Mouse (Mus musculus) thymus, adult 18-20 months (tissue): ENCODE data around the gene Unc5c.

ENCODE experiments used
- DNase-seq, 2 experiments: peaks; one replicate each; pipeline ENCODE4 v3.0.0; 2022; ENCODE audit warnings: mixed read lengths in 2 of 2

Unc5c gene

DNA sequence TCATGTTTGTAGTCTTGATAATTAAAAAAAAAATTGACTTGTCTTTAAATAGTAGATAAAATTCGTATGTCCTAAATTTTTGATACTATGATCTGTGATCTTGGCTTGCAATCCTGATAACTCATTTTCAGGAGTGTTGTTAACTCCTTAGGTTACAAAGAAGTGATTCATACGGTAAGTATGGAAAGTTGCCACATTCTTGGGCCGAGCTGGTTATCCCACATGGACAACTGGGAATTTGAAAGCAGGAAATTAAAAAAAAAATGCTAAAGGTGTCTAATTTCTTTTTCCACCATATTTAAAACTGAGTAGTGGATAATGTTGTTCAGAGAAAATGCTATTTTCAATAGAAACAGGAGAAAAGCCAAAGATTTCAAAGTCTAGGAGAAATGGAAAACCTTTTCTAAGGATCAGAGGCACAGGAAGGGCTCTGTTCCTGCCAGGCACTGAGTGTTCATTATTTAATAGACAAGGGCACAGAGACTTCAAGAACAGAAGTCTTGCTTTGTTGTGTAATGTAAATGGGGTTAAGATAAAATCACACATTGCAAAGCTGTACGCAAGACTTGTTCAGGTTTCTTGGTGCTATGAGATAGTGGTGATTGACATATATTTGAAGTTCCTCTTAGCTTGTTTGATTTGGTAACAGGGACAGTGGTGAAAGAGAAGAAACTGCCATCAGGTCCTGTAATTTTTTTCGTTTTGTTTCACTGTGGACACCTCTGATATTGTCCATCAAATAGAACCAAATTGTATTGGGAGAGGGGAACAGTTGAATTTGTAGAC, 46.4 kb downstream of the Unc5c start:
- DNase-seq = no peak

DNA sequence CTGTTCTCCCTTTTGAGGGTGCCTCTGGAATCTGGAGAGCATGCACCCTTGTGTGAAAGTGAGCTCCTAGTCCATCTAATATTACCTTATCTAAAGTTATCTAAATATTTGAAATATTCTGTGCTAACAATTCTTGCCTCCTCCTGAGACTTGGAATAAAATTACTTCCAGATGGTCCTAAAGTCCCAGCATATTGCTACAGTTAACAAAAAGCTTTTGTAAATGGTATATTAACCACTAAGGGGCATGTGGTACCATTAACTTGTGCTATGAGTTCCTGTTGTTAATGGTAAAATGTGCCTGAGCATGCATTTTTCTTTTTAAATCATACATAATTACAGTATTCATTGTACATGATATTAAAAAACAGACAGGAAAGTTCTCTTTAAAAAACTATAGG, 63.7 kb downstream of the Unc5c start:
- no peak for DNase-seq

DNA sequence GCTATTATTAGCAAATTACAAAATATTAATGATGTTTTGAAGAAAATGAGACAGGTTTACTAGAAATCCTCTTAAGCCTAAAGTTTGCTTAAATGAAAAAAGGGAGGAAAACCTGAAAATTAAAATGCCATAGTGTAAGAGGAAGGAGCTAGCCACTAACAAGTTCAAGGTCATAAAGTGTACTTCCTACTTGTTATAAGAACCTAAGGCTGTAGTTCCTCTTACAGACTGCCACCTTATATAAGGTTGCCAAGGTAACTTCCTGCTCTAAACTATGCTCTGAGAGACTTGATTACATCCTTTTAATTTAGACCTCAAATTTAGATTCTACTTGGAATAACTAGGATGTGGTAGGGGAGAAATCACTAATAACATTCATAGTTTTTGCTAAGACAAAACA, 64.6 kb downstream of the Unc5c start:
- DNase-seq = no peak

DNA sequence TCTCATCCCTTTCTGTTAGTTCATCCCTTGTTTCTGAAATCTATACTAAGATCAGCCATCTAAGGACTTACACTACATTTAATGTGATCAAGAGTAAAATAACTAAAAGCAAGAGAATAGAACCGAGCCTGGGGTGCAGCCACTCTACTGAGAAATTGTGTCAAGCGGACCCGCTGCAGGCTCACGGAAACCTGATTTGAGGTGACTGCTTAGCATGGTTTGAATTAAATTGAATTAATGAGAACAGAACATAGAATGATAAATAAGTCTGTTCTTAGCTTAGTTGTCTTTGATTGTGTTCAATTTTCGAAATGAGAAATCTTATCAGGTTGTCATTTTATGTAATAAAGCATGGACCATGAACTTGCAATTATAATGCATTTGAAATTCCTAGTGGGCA, 68.8 kb downstream of the Unc5c start:
- DNase-seq = no peak

DNA sequence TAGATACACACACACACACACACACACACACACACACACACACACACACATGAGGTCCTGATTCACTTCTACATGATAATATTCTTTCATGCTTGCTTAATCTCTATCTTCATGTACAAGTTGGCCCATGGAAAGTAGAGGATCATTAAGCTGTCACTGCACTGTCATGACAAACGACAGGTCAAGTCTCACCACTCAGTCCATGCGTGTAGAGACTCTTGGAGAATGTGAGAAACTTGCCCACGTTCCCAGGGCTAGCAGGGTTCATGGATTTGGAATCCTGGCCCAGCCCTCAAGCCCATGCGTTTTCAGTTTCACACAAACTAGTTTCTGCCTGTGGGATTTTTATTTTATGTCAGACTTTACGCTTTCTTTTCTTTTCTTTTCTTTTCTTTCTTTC, 71.8 kb downstream of the Unc5c start:
- no peak for DNase-seq

DNA sequence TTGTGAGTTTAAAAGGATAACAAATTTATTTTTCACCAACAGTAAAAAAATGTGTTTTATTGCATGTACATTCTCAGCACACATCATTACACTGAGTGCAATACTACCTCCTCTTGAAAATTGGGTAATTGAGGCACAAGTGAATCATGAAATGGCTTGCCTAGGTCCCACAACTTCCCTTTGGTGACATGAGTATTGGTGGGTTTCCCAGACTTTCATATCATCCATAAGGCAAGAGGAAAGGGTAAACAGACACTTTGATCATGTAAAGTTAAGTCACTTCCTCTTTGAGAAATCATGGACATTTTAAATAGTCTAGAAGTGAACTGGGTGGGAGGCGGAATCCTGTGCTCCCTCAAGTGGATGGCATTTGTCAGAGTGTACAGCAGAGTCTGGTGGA, 73.1 kb downstream of the Unc5c start:
- DNase-seq = no peak

DNA sequence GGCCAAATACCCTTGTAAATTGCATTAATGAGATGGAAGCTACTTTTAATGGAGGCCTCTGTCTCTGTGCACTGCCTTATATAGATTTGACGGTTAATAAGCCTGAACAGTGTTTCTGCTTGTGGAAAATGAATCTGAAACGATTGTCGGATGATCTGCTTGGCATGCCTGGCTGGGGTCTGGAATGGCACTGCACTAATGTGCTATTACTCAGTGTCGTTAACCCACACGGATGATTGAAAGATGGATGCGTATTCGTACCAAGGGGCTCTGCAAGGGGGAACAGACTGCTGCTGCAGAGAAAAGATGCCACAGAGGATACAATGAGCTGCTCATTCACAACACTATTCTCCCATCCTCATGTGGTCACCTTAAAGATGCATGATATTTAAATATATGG, 75.7 kb downstream of the Unc5c start:
- DNase-seq = no peak

DNA sequence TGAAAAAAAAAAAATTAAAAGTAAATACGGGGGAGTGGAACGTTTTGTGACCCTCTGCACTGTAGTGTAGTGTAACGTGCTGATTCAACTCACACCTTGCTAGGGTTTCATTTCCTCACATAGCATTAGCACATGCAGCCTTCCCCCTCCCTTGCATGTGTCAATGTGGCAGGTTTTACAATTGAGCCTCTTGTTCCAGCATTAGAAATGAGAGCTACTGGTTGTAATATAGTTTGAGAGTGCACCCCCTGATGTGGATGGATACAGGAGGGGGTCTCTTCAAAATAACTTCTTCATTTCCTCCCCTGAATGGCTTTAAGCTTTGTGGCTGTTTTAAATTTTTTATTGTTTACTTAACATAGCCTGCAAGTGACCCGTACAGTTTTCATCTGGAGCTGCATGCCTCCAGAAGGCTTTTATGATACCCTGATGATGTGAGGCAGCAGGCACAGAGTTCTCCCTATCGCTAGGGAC, 82.4 kb downstream of the Unc5c start:
- no peak for DNase-seq

DNA sequence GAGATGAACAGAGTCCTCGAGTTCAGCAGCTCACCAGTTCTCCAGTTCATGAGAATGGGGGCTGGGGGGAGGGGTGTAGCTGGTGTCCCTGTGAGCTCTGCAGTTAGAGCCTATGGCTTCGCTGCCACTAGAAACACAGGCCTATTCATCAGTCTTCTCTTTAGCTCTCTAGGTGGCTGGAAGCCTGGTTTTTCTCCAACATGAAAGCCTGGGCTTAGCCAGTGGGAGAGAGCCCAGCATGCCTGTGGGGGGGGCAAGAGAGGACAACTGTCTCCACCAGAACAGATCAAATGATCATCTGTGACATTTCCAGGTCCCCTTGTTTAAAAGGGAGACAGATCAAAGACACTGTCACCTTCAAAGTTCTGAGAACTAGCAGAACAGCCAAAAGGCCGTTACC, 84.6 kb downstream of the Unc5c start:
- DNase-seq = no peak

DNA sequence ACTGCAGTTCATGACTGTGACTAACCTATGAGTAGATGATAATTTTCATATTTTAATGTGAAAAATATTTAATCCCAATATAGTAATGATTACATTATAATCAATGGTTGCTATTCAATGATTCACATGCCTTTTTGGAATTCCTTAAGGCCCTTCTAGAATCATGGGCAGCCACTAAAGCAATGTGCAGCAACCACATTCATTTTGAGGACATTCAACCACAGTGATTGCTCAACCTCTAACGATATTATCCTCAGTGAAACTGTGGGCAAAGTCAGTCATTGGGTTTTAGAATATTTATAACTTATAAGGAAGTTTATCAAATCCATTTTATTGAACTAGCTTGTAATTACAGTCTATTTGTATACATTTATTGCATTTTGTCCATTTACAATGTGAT, 87.9 kb downstream of the Unc5c start:
- no peak for DNase-seq

DNA sequence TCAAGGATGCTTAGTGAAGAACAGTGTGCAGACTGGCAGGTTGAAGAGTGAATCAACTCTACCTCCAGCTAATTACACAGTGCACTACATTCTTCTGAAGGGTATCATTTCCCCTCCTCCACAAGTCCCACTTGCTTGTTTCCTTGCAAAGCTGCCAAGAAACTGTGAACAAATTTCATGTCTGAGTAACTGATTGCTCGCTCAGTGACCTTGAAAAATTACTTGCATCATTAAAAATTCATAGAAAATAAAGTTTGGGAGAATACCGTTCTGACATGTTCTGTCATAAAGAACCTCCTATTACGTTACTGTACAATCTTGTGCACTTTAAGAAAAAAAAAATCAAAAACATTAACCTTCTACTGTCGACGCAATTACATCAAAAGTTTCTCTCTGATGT, 92.1 kb downstream of the Unc5c start:
- no peak for DNase-seq

DNA sequence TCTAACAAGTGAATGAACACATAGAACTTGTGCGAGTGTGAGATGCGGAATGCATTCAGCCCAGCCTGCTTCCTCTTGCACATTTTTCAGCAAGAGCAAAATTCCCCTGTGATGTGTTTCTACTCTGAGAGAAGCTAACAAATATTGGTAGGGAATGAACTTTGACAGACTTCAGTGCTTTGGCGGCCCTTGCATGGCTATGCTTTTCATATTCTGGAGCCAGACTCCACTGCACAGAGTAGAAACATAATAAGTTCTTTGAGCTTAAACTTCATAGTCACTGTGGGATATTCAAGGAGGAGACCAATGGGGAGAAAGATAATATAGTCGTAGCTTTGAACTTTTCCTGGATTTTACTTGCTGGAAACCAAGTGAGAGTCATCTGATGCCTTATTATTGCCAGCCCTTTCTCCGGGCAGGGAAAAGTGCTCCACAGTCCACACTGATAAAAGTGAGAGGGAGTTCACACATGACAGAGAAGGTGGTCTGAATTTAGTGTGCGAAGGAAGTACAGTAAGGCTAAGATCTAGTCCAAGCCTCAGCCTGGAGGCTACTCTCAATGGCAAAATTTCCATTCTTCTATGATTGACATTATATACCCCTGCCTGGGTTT, 110.2 kb downstream of the Unc5c start:
- no peak for DNase-seq

DNA sequence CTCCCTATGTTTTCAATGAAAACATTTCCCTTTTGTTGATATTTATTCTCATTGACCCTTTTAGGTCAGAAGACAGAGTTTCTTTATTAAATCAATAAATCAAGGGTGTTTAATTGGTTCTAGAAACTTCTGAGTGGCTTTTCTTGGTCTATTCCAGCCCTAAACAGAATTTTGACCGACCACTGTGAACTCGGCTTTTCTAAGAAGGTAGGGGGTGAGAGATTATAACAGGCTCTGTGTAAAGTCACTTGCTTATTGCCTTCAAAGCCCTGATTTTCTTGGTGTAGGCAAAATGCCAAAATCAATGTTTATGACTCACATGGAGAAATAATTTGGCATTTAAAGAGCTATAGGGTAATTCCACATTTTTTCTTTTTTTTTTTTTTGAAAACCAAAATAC, 112.4 kb downstream of the Unc5c start:
- no peak for DNase-seq

DNA sequence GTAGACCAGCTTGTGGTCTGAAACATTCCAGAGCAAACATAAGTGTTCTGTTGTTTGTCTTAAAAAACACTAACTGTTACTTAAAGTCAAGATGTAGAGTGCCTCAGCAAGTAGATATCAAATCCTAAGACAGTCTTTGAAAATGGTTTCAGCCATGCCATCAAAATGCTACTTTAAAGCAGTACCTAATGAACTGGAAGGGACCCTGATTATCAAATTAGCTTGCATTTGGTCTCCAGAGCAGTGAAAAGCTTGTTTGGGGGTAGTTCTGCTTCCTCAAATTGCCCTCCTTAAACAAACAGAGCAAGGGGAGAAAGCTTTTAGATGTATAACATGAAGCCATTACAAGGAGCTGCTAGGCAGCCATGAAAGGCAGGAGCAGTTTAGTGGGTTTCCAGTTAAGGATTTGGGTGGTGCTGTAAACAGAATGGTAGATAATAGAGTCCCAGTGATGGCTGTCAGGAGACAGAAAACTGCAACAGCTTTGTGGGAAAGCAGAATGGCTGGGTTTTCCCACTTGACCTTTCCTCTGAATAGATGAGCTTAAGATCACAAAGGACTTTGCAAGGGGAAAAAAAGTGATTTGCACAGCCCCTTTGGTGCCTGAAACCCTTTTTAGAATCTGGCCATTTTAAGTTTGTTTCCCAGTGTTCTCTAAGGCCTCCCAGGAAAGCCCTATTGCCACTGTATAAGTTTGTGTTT, 116.3 kb downstream of the Unc5c start:
- no peak for DNase-seq

DNA sequence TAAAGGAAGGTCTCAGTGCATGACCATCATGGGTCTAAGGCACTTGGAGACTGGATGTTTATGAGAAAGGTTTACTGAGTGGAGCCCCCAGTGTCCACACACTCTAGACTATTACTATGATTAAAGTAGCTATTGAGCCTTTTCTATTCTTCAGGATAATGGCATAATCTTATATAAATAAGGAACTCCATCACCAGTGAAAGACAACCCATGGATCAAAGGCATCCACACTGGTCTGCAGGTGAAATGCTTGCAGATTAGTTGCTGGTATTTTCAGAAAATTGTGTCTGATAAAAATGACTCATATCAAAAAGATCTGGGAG, 116.8 kb downstream of the Unc5c start:
- DNase-seq = no peak

DNA sequence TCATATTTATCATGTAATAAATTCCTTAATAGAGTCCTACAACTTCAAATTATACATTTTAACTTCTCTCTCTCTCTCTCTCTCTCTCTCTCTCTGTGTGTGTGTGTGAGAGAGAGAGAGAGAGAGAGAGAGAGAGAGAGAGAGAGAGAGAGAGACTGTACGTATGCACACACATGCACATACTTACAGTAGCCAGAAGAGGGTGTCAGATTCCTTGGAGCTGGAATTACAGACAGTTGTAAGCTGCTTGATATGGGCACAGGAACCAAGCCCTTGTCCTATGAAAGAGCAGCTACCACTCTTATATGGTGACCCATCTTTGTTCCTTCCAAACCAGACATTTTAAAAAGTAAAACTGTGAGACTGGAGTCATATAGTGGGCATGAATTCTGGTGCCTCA, 118.2 kb downstream of the Unc5c start:
- no peak for DNase-seq

DNA sequence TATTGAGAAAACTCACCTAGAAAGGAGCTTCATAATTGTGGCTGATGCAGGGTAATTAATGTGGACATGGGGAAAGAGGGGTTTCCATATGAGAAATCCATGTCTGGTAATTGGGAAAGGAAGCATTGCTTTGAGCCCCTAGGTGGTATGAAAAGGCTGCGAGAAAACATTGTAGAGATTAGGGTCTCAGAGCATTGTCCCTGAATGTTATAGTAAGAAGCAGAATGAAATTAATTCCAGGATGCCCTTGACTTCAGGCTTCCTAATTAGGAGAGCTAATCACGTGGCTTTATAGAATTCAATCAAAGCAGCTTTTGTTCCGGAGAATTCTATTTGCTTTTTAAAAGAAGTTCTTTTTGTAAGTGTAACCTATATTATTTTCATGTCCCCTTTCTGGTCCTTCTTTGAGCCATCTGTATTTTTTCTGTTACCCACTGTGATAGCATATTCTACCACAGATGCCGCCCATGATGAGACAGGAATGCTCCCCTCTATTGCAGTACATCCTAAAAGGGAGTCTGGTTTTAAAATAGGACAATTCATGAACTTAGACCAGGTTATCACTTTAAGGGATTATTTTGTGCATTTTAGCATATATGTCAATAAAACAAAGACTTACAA, 124.5 kb downstream of the Unc5c start:
- no peak for DNase-seq

DNA sequence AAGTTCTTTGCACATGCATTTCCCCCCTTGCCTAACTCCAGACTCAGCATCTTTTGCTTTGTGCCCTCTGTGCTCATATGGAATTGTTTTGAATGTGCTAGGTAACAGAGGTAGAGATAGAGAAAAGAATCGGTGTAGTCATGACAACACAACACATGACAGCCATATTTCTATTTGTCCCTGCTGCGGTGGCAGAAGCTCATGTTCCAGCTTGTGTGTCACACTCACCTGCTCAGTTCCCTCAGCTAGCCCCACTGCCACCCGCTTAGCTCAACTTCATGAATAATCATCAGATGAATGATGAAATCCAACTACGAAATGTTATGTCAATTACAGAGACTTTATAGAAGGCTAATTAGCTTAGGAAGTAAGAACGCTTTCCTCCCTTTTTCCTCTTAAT, 128.2 kb downstream of the Unc5c start:
- DNase-seq = no peak

DNA sequence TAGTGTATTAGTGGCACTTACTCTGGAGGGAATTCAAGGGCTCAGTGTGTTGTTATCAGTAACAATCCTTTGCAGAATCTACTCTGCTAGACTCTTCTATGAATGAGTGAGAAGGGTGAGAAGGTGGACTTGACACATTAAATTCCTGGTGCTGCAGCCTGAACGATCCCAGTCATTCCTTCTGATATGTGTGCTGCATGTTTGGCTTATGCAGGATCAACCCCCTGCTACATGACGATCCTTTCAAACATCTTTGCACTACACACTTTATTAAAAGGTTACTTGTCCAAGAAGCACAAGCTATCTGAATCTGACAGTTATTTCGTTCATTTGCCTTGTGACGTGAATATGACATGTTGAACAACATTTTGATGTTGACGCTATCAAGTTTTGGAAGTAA, 129.1 kb downstream of the Unc5c start:
- no peak for DNase-seq

DNA sequence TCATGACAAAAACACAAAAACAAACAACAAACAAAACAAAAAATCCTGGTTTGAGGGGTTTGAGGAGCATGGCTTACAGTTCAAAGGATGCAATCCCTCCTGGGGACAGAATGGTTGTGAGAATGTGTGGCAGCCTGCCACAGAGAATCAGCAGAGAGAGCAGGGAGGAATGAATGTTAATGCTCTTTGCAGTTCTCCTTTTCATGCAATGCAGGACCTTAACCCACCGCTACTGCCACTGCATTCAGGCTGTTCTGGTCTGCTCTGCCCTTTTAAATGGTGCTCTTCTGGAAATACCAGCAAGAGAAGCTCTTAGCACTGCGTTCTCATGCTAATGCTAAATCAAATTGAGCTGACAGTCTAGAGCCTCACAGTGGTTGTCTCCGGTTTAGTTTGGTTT, 130.1 kb downstream of the Unc5c start:
- no peak for DNase-seq

DNA sequence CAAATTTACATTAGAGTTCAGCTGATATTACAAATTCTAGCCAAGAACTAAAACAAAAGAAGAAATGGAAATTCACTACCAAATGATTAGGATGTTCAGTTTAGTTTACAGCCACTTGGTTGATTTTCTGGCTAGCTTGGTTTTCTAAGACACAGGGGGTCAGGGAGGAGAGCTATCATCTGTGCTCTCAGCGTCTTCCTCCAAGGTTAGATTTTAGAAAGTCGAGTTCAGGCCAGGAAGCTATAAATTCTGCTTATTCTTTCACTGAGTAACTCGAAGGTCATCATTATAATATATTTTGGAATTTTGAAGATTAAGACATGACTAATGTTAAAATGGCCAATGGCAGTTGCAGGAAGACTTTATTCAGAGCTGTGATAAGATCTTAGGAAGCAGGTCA, 131.4 kb downstream of the Unc5c start:
- DNase-seq = no peak

DNA sequence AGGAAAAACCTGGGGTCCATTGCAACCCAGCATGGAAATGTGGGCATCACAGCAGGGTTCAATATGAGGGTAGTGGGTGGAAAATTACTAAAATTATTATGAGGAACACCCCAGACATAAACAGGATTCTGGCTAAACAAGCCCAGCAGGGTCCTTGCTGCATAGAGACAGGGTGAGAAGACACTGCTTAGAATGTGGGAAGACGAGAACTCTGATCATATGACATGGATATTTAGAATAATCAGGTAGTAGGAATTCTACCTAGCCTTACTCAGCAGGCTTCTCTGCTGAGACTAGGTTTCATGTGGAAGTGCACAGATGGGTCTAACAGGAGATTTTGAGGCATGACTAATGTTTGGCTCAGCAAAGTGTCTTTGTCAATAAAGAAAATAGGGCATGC, 131.9 kb downstream of the Unc5c start:
- DNase-seq = no peak

DNA sequence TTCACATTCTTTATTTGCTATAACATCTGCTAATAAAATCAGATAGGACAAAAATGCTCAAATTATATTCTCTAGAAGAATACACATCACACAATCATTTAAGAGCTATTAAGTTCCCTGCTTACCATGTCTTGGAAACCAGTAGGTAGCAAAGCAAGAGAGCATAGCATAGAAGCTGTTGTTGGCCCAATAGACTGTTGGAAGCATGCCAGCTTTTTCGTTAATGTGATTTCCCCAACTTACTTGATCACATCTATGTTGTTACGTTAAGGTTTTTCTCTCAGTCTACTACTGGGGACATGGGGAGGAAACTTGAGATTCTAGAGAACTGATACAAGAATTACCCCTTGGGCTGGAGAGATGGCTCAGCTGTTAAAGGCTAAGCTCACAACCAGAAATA, 133.0 kb downstream of the Unc5c start:
- no peak for DNase-seq

DNA sequence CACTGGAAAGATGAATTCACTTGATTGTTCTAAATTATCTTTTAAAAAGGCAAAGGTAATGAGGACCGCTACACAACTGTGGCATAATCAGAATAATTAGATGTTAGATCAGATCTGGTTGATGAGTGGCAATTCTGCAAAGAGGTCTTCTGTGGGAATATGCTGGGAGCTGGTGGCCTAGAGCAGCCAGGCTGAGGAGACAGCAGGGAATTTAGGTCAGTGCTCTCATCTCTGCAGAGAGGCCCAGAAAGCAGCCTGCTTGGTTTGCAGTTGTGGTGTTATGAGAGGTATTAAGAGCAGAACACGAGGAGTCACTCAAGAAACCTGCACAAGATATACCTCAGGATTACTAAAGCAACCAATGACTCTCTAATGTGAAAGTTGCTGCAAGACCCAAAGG, 133.9 kb downstream of the Unc5c start:
- DNase-seq = no peak
